Mouse (Mus musculus): ENCODE results near the gene Nav2.

The Nav2 gene

DNA sequence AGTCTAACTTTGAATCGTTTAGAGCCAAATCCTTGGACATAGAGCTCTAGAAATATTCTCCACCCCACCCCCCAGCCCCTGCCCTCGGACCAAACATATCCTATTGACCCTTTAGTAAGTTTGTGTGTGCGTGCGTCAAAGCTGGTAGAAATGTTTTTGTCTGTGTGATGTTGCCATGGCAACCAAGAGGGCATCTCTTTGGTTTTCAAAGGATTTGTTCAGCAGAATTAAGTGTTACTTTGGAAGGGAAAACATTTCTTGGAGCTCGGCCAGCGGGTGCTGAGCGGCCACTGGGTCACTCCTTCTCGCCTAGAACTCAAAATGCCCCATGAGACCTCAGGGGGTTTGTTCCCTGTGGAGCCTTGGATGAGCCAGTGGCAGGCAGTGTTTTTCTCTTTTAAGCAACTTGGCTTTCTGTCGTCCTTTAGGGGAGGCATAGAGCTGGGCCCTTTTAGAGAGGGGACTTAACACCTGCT lies 467.0 kb downstream of the Nav2 start:
- peak; percentile 41 for DNase-seq

DNA sequence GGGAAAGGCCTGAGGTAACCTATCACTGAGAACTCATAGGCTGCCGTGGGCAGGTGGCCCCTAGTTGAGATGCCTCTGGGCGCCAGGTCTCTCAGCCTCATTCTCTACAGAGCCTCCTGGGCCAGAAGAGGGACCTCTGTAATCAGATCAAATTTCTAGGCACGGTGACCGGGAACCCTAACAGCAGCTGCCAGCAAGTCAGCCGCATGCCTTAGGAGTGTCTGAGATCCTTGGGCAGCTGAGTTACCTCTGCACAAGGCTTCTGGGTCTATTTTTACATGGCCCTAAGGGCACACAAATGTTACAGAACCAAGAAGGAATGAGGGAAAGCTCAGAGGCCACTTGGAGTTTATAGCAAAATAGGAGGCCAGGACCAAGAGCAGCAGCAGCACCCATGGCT lies 470.1 kb downstream of the Nav2 start:
- DNase-seq = no peak

DNA sequence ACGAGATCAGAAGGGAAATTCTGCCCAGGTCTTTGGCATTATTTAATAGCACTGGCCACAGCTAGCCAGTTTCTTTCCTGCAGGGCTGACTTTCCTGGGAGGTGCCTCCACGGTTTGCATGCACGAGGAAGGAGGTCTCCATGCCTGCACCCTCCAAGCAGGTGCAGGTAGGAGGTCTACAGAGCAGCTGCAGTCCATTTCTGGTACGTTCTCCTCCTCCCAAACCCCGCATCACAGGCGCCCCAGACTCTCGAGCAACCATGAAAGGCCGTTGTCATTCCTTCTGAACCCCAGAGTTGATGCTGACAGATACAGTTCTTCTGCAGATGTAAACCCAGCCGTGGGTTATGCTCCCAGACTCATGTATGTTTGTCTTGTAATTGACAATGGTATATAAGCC lies 472.4 kb downstream of the Nav2 start:
- DNase-seq = no peak

DNA sequence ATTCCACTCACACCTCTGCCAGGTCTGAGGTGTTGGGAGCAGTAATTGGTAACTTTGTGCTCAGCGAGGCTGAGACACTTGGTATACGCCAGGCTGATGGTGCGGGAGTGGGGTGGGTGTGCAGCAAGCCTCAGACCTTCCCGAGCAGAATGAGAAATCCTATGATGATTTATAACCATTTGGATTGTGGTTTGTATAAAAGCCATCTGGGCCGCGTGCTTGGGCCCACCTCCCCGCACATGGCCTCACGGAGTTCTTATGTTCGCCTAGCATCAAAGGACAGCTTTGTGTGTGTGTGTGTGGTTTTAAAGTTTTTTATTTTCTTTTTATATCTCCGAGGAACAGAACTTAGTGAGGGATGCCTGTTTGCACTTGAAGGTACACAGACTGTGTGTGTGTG lies 474.4 kb downstream of the Nav2 start:
- DNase-seq = no peak

DNA sequence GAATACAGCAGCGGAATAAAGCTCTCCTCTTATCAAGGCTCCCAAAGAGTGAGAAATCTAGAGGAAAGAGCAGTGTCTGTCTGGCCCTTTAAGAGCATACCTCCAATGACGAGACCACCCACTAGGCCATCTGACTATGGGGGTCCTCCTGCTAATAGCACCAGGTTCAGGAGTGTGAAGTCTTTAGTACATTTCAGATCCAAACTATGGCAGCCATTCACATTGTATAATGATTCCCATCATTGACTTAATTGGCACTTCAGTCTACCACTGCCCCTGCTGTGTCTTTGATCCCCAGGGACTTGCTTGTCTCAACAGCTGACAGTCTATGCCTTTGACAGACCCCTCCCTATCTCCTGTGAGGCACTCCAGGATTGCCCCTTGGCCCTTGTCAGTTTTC lies 479.6 kb downstream of the Nav2 start:
- no peak for DNase-seq

DNA sequence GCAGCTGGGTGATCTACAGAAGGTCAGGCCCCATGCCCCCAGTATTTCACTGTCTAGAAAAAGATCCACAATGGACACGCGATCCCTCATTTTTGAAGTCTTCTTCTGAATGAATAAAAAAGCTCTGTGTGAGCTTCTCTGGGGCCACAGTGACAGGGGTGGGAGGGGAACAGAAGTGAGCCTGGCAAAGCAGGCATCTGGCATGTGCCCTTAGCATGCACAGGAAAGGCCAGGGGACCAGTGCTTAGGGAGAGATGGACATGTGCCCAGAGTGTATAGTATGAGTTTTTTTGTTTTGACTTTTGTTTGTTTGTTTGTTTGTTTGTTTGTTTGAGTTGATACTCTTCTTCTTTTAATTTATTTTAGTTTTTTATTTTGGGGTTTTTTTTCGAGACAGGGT lies 481.8 kb downstream of the Nav2 start:
- DNase-seq = no peak

DNA sequence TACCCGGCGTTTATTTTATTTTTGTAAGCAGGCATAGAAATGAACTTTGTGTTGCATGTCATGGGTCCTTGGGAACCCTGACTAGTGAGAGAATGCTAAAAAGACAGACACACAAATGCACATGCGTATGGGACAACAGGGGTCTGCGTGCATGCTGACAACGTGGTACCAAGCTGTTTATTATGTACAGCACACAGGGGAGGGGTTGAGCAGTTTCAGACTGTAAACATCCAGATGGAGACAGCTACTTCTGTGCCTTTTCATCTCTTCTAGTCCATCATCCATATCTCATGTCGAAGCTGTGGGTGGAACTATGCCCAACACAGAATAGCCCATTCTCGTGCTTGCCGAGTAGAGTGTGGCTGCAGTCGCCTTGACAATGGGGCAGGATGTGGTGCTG lies 482.3 kb downstream of the Nav2 start:
- no peak for DNase-seq

DNA sequence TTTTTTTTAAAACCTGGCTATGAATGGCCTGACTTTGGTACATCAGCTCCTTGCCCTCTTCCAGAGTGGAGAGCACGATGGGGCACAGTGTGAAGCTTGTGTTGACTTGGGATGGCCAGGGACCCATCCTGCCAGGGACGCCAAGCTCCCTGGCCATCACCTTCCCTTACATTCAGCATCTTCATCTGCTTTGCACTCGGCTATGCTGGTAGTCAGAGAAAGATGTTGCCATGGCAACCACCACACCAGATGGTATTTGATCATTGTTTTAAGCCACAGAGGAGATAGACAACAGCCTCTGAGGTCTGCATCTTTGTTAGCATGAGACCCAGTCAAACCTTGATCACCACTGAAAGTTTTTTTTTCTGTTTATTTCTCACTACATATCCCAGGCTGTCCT lies 483.7 kb downstream of the Nav2 start:
- DNase-seq = peak; percentile 53

DNA sequence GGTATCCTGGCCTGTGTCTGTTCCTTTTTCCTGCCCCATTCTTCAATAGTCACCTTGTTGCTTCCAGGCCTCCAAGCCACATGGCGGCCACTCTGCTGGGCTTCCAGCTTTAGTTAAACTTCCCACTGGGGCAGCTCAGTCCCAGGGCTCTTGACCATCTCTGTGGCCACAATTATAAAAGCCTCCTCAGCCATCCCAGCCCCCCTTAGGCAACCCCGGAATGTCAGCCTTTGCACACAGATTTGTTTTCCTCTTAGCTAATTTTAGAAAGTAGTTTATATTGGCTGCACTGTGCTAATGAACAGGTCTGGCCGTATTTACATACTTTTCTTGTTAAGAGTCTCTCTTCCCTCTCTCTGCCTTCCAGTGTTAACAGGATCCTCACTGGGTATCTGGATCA lies 484.3 kb downstream of the Nav2 start:
- no peak for DNase-seq

DNA sequence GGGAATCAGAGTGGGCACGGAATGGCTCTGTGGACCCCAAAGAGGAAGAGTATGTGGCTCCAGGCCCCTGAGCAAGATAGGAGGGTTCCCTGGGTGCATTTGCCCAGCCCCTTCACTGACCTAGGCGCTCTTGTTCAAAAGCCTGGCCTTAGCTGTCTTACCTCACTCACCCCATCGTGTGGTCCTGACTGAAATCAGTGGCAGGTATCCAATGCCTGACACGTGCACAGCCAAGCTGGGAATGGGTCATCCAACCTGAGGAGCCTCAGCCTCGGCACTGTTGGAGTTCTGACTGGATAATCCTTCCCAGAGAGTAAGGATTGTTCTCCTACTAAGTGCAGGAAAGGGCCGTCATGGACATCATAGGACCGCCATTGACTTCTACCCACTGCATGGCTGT lies 485.3 kb downstream of the Nav2 start:
- no peak for DNase-seq

DNA sequence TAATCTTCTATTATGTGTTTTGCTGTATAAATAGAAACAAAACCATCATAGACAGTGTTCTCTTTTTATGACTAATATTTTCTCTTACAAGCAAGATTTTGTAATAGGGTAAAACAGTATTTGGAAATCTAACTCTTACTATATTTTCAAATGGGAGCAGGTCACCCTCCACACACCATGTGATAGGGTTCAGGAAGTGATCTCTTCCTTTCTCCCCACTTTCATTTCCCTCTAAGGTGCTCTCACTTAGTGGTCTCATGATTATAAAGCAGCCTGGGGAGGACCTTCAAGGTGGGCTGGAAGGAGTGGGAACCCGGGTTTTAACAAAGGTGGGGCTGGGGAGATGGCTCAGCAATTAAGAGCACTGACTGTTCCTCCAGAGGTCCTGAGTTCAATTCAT lies 487.7 kb downstream of the Nav2 start:
- DNase-seq = no peak

DNA sequence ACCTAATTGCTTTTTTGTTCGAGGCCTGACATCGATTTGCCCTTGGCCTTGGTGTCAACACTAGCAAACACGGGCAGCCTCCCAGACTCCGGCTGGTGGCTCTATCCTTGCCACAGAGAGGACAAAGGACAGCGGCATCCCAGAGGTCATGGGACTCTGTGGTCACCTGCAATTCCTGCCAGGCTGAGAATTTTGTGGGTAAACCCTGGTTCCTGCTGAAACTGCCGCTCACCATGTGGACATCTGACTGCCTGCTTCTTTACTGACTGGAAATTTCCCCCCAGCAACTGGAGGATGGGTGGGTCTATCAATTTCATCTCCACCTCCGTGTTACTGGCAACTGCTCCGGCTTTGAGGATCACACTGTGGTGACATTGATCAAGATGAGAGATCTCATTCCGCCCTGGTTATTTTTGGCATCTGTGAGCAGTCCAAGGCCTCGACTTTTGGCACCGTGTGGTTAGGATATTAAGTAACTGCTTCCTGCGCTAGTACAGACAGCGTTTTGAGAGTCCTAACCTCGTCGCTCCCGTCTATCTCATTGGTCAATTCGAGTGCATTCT lies 489.0 kb downstream of the Nav2 start:
- no peak for DNase-seq

DNA sequence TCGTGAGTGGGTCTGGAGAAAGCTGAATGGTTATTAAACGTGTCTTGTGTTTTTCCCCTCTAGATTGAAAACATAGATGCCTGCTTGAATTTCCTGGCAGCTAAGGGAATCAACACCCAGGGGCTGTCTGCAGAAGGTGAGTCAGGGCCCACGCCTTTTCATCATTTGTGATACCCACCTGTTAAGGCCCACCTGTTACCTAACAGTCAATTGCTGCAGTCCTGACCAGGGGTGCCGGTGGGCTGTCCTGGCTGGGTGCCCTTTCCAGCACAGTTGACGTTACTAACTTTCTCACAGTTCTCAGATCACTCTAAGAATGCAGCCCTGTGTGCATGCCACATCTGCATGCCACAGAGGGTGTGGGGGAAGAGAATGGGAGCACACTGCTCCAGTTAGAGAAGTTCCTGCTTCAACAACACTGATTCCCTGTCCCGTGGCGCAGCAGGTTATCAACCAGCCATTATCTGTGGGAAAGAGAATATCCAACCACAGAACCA lies 489.6 kb downstream of the Nav2 start:
- no peak for DNase-seq

DNA sequence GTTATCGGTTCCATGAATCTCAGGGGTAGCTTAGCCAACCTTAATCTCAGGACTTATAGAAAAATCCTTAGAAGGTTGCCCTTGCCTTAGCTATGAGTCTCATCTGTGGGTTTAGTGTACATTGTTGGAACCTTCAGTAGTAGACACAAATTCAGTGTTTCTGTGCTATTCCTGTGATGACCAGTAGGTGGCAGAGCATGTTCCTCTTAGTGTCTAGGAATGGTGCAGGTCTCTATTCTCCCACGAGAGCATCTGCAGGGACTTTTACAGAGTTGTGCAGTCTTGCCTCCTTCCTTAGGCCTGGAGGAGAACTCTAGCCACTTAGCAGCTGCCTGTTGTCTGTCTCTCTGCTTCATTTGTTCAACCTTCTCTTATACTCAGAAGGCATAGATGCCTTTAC lies 490.8 kb downstream of the Nav2 start:
- peak; percentile 49 for DNase-seq

DNA sequence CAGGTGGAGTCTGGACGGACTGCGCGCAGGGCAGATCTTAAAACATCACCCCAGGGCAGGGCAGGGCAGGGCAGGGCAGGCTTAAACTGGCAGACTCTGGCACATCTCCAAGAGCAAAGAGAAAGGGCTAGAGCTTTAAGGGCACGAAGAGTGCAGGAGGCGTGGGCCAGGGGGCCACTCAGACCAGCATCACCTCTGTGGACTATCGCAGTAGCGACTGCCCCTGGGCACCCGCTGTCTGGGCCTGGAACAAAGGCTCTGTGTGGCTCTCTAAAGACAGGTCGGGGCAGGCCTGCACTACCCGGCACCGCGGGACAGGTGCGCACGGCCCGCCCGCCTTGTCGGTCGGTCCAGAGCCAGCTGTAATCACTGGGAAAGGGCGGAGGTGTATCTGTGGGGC lies 491.9 kb downstream of the Nav2 start:
- no peak for DNase-seq

DNA sequence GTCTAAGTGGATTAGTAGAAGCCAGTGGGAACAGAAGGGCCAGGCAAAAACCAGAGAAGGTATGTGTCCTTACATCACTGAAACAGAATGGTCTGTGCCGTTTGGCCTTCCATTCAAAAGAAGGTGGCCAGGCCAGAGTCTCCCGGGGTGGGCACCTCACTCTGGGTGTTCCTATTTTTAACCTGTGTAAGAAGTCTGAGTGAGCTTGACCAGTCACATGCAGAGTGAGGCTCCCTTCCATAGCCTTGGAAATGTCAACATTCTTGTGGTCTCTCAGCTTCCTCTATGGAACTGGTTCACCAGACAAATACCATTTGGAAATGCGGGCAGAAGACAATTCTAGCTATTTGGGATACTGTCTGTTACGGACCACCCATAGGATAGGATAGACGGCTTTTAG lies 494.0 kb downstream of the Nav2 start:
- DNase-seq = no peak

DNA sequence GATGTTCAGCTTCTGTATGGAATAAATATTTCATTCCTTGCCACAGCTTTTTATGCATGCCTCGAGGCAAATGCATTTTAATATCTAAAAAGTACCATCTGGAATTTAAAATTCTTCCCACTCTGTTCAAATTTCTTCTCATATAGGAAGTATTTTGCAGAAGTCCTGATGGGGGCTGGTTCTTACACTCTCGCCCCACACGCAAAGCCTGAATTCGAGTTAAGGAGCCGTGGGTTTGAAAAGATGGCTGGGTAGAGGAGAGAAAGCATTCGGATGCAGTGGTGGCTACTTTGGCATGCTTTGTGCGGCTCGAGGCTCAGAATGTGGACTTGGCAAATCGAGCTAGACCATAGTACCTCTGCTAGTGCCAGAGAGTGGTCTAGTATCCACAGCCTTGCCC lies 499.2 kb downstream of the Nav2 start:
- no peak for DNase-seq

DNA sequence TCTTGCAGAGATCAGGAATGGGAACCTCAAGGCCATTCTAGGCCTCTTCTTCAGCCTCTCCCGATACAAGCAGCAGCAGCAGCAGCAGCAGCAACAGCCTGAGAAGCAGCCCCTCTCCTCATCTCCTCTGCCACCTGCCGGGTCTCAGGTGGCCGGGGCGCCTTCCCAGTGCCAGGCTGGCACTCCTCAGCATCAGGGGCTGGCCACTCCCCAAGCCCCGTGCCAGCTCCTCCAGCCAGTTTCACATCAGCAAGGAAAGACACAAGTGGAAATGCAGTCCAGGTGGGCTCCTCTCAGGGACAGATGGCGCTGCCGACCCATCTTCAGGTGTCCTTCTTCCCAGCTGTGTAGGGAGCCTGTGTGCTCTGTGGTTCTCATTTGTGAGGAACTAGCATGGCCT lies 500.1 kb downstream of the Nav2 start:
- no peak for DNase-seq

DNA sequence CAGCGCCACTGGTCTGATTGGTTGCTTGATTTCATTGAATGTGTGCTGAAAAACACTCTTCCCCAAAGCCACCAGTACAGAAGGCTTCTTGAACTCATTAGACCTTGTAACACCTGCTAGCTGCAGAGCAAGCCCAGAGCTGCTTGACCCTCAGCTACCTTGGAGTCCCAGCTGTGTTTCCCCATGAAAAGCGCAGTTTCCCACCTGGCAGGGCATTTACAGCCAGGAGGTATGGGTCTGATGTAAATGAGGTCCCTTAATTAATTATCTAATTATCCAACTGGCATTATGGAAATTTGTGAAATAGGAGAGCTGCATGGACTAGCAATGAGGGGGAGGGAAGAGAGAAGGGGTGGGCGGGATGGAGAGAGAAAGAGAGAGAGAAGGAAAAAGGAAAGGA lies 500.7 kb downstream of the Nav2 start:
- no peak for DNase-seq

DNA sequence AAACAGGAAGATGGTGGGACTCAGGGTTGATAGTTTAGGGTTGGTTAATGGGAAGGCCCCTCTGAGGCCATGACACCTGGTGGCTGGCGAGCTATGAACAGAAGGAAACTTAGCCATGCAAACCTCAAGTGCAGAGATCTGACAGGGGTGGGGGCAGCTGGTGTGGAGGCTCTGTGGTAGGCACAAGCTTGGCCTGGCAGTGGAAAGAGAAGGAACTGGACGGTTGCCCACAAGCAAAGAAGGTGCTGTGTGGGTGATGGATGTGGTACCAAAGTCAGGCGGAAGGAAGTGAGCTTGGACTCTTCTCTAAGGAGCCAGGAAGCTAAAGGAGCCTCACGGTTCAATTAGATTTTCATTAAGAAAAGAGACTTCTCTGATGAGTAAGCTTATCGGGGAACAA lies 501.7 kb downstream of the Nav2 start:
- DNase-seq = no peak

DNA sequence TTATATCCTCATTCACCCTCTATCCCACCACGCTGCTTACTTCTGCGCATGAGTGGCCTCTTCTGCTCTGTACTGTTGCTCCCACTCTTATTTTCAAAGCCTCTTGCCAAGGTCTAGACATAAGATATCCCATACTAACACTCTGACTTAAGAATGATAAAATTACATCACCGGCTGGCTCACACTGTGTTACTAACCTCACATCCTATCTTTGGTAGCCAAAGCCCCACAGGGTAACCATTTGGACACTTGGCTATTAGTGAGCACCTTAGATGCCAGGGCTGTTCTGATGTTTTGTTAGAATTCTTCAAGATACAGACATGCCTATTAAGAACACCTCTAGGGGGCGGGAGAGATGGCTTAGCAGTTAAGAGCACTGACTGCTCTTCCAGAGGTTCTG lies 502.4 kb downstream of the Nav2 start:
- no peak for DNase-seq

DNA sequence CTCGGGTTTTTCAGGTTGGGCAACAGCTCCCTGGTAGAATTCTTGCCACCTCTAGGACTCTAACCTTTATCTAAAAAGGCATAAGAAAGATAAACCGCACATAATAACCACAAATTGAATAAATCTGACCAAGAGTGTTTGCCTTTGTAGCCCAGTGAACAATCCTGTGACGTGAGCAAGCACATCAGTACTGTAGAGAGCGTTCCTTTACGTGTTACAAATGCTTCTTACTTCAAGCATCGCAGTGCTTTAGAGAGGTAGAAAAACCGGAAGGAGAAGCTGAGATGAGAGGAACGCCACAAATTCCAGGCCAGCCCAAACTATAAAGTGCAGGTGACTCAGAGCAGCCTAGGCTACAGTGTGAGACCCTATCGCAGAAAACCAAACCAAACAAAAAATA lies 503.3 kb downstream of the Nav2 start:
- no peak for DNase-seq

DNA sequence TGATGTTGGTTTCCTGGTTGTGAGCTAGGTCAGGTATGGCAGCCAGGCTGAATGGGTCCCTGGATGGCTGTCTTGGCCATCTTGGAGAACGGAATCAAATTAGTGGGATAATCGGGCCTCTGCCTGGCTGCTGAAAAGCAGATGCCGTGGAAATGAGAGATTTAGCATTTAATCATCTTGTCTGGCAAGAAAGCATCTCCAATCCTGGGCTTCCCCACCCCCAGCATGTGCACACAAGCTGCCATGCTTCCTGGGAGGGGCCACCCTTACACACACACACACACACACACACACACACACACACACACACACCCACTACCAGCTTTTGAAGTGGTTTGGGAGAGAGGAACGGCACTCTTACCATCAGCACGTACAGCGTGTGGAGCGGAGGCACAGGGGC lies 506.6 kb downstream of the Nav2 start:
- no peak for DNase-seq

DNA sequence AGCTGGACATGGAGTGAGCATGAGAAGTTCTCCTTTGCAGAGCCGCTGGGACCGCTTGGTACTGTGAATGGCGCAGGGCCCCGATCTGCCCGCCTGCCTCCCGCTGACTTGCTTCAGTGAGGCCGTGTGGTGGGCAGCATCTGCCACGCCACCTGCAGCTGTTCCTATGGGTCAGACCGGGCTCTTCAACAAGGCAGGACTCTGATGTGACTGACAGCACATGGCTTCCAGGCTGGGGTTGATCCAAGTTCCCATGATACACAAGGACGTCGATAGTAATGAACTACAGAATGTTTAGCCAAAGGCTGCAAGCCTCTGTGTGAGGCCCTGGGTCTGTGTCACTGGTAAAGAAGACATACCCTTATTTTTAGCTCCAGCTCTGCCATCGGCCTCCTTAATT lies 507.2 kb downstream of the Nav2 start:
- no peak for DNase-seq

DNA sequence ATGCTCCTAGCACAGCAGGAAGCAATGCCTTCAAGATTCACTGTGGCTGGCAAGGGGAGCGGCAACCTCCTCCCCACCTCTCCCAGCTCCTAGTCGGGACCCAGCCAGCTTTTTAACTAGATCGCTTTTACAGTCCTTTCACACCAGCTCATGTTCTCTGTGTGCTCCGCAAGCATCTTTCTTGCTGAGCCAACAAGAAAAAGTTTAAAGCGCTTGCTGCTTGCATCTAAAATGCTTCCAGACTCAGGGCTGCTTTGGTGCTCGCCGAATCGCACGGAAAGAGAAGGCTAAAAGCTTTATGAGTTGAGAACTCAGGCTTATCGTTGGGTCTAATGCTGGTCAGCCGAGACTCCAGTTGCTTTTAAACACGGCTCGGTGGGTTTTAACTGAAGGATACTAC lies 510.3 kb downstream of the Nav2 start:
- DNase-seq = no peak

Measured in cerebellum, adult 11-12 months (tissue).